Mouse (Mus musculus): Measurements from ENCODE around the gene Acot8. TPM values are rescaled to one million over a fixed set of nuclear protein-coding genes. Genes with fewer than 3 reads are reported as not detected.

Acot8 gene
- total and polyA plus RNA-seq, 3 experiments, result 30.9 to 40.3 TPM; not detected in 1

DNA sequence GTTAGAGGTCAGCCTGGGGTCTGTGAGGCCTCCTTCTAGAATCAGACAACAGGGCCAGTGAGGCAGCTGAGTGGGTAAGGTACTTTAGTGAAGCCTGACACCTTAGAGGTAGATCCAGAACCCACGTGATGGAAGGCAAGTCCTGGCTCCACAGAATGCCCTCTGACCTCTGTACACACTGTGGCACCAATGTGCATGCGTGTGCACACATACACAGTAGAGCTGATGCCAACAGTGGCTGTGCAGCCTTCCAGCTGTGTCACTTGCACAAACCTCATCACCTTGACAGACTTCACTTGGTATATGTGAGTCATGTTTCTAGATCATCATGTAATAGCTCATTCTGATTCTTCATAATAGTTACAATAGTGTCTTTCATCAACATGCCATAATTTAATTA, 52.2 kb downstream of the Acot8 start:
- Histone ChIP-seq H3K27ac (ENCODE audit: control insufficient read depth, low read depth, low read length) (no peak overlapping the region), H3K4me3 (ENCODE audit: control insufficient read depth in 1 of 2, insufficient read depth in 1 of 2, low read depth in 2 of 2, low read length in 2 of 2) (no peak overlapping the region), H3K9me3 (replicated peaks; ENCODE audit: insufficient read depth, low read length) (no peaks in the 10 kb centered on the region), H3K9ac (ENCODE audit: control insufficient read depth, low read depth, low read length, poor library complexity, severe bottlenecking) (no peak overlapping the region), H3K4me1 (ENCODE audit: control insufficient read depth in 1 of 2, insufficient read depth in 2 of 2, low read length in 2 of 2) (no peaks in the 10 kb centered on the region), H3K27me3 (ENCODE audit: control insufficient read depth in 1 of 2, insufficient read depth in 2 of 2, low read length in 2 of 2) (no peaks in the 10 kb centered on the region), H3K79me2 (ENCODE audit: control insufficient read depth, insufficient read depth, low read length, poor library complexity) (peaks cover 5% of the 10 kb centered on the region; the same call in 1 of the 2 replicates), H3K36me3 (ENCODE audit: control insufficient read depth in 1 of 2, insufficient read depth in 2 of 2, low read length in 2 of 2) (peaks cover 0 to 31% of the 10 kb centered on the region in 2 experiments; a peak in 2 of 4 replicates)
- no peak for DNase-seq (ENCODE audit: low read depth, low spot score)
- TF ChIP-seq MAX (IDR thresholded peaks at IDR 0.05; ENCODE audit: low read length) (no peak), EP300 (IDR thresholded peaks at IDR 0.05; ENCODE audit: low read depth in 1 of 2, low read length in 2 of 2) (no peak), ZKSCAN1 (IDR thresholded peaks at IDR 0.05; ENCODE audit: low read depth, low read length) (no peak), TBP (IDR thresholded peaks at IDR 0.05; ENCODE audit: low read depth, low read length) (no peak), MEF2A (IDR thresholded peaks at IDR 0.05; ENCODE audit: extremely low read depth, insufficient replicate concordance, low read depth, low read length, poor library complexity, severe bottlenecking) (no peak), MYB (IDR thresholded peaks at IDR 0.05; ENCODE audit: low read depth, low read length) (no peak), BHLHE40 (IDR thresholded peaks at IDR 0.05; ENCODE audit: borderline replicate concordance, low read depth, low read length) (no peak), KAT2A (conservative IDR thresholded peaks at IDR 0.05; ENCODE audit: low read depth, low read length) (no peak), POLR2AphosphoS2 (IDR thresholded peaks at IDR 0.05; ENCODE audit: low read length) (no peak), MYC (IDR thresholded peaks at IDR 0.05; ENCODE audit: low read depth, low read length) (no peak), CHD1 (IDR thresholded peaks at IDR 0.05; ENCODE audit: low read depth, low read length) (no peak), USF2 (IDR thresholded peaks at IDR 0.05; ENCODE audit: borderline replicate concordance in 1 of 2, insufficient read depth in 1 of 2, low read depth in 1 of 2, low read length in 2 of 2) (no peak), E2F4 (IDR thresholded peaks at IDR 0.05; ENCODE audit: borderline replicate concordance, low read depth, low read length) (no peak), CTCF (IDR thresholded peaks at IDR 0.05 in 2 of 3, conservative IDR thresholded peaks at IDR 0.05 in 1 of 3; ENCODE audit: control insufficient read depth in 1 of 3, insufficient read depth in 1 of 3, low read depth in 2 of 3, low read length in 3 of 3, poor library complexity in 1 of 3, severe bottlenecking in 1 of 3) (no peak), MAZ (IDR thresholded peaks at IDR 0.05; ENCODE audit: low read depth, low read length) (no peak)

DNA sequence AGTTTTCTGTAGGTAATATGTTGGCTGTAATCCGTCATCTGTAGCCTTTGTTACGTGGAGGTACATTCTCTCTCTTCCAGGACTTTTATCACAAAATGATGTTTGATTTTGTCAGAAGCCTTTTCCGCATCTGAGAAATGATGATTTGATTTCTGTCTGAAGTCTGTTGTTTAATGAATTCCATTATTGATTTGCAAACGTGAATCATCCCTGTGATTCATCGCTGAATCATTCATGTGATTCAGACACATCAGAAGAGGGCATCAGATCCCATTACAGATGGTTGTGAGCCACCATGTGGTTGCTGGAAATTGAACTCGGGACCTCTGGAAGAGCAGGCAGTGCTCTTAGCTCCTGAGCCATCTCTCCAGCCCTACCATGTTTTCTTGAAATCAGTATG, 55.7 kb downstream of the Acot8 start:
- TF ChIP-seq GABPA (IDR thresholded peaks at IDR 0.05; ENCODE audit: low read depth, low read length) (no peak), CHD1 (IDR thresholded peaks at IDR 0.05; ENCODE audit: low read depth, low read length) (no peak), NELFE (IDR thresholded peaks at IDR 0.05; ENCODE audit: low read depth, low read length) (no peak), RAD21 (IDR thresholded peaks at IDR 0.05; ENCODE audit: low read depth, low read length) (no peak), E2F4 (IDR thresholded peaks at IDR 0.05; ENCODE audit: borderline replicate concordance, low read depth, low read length) (no peak), SMC3 (IDR thresholded peaks at IDR 0.05; ENCODE audit: low read depth, low read length) (no peak), TBP (IDR thresholded peaks at IDR 0.05; ENCODE audit: low read depth, low read length) (no peak), POLR2AphosphoS5 (IDR thresholded peaks at IDR 0.05; ENCODE audit: borderline replicate concordance, low read depth, low read length) (no peak), ZKSCAN1 (IDR thresholded peaks at IDR 0.05; ENCODE audit: low read depth, low read length) (no peak), POLR2A (IDR thresholded peaks at IDR 0.05; ENCODE audit: control insufficient read depth in 1 of 2, insufficient read depth in 1 of 2, low read depth in 1 of 2, low read length in 2 of 2, poor library complexity in 1 of 2) (no peak), ETS1 (IDR thresholded peaks at IDR 0.05; ENCODE audit: low read depth, low read length) (no peak), POLR2AphosphoS2 (IDR thresholded peaks at IDR 0.05; ENCODE audit: low read length) (no peak), TCF12 (IDR thresholded peaks at IDR 0.05; ENCODE audit: low read depth, low read length) (no peak), JUND (IDR thresholded peaks at IDR 0.05; ENCODE audit: low read depth, low read length) (no peak), CTCF (IDR thresholded peaks at IDR 0.05 in 2 of 3, conservative IDR thresholded peaks at IDR 0.05 in 1 of 3; ENCODE audit: control insufficient read depth in 1 of 3, insufficient read depth in 1 of 3, low read depth in 2 of 3, low read length in 3 of 3, poor library complexity in 1 of 3, severe bottlenecking in 1 of 3) (no peak), ELF1 (IDR thresholded peaks at IDR 0.05; ENCODE audit: low read depth, low read length) (no peak), USF1 (IDR thresholded peaks at IDR 0.05; ENCODE audit: low read depth, low read length) (no peak)
- DNase-seq (ENCODE audit: low read depth, low spot score), result no peak
- Histone ChIP-seq H3K27me3 (ENCODE audit: control insufficient read depth in 1 of 2, insufficient read depth in 2 of 2, low read length in 2 of 2) (no peaks in the 10 kb centered on the region), H3K9ac (ENCODE audit: control insufficient read depth, low read depth, low read length, poor library complexity, severe bottlenecking) (no peak overlapping the region), H3K4me3 (ENCODE audit: control insufficient read depth in 1 of 2, insufficient read depth in 1 of 2, low read depth in 2 of 2, low read length in 2 of 2) (no peak overlapping the region), H3K27ac (ENCODE audit: control insufficient read depth, low read depth, low read length) (no peak overlapping the region), H3K79me2 (ENCODE audit: control insufficient read depth, insufficient read depth, low read length, poor library complexity) (peaks cover 18% of the 10 kb centered on the region), H3K36me3 (ENCODE audit: control insufficient read depth in 1 of 2, insufficient read depth in 2 of 2, low read length in 2 of 2) (peaks cover 12 to 21% of the 10 kb centered on the region in 2 experiments), H3K4me1 (ENCODE audit: control insufficient read depth in 1 of 2, insufficient read depth in 2 of 2, low read length in 2 of 2) (peaks cover 7 to 17% of the 10 kb centered on the region in 2 experiments), H3K9me3 (replicated peaks; ENCODE audit: insufficient read depth, low read length) (no peaks in the 10 kb centered on the region)

All from MEL (cell line).